Mouse (Mus musculus): ENCODE measurements around the gene Tmem25. TPM values are rescaled to one million over a fixed set of nuclear protein-coding genes. Genes with fewer than 3 reads are reported as not detected.

Gene Tmem25
- total and polyA plus RNA-seq, 2 experiments from 2014 or later = 25.9 to 29.9 TPM

DNA sequence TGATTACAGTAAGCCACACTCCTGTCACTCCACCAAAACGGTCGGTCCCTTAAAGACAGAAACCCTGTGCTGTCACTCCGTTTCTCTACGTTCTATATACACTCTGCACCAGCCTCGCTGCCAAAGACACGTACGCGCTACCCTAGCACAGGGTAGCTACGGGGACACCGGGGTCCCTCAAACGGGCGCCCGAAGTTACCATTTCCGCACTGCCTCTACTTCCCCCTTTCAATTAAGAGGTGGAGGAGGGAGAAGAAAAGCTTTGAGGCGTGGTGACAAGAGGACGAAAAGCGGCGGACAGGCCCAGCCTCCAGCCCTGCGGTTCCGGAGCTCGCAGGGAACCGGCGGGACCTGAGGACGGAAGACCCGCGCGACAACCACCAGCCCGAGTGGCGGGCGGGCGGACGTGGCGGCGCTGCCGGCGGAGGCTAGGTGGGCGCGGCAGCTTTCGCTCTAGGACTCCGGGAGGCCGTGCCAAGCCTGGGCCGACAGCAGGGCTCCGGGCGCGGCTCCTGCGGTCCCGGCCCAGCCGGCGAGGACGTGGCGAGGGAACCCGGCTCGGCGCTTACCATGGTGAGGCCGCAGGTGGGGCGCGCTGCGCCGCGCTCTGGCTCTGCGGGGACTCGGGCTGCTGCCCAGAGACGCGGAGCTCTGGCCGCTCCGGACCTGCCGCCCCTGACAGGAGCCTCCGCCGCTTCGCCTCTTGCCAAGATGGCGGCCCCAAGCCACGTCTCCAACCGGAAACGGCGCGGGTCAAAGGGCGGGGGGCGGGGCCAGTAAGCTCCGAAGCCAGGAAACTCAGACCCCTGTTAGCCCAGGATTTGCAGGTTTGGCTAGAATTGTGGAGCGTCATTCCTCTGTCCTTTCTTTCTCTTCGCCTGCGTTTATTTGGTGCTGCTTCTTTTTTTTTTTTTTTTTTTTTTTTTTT is 31.7 kb downstream of the Tmem25 start, which contains the start of the genes Arcn1 and Ift46:
Gene Arcn1, minus strand, starts transcription at position 745 of the 928 bp plus-strand sequence.
Gene Ift46, plus strand, starts transcription at position 808 of the 928 bp plus-strand sequence.
- Histone ChIP-seq H3K36me3 (ENCODE audit: insufficient read depth, low read length) (no peaks in the 10 kb centered on the region), H3K4me3 (ENCODE audit: low read depth, low read length) (peak within 1 kb of the TSS; percentile 100), H3K4me2 (ENCODE audit: low read depth, low read length, poor library complexity, severe bottlenecking) (peak within 1 kb of the TSS; percentile 71), H3K27ac (ENCODE audit: low read depth, low read length) (peak within 1 kb of the TSS; percentile 94), H3K4me1 (ENCODE audit: insufficient read depth, low read length) (peaks cover 6% of the 10 kb centered on the region; the same call in 1 of the 2 replicates), H3K9me3 (ENCODE audit: low read length) (no peaks in the 10 kb centered on the region), H3K9ac (replicated peaks; ENCODE audit: low read length, poor library complexity, severe bottlenecking) (peak within 1 kb of the TSS; percentile 98), H3K27me3 (ENCODE audit: insufficient read depth, low read length) (no peaks in the 10 kb centered on the region)
- DNase-seq (ENCODE audit: low spot score) (peak; percentile 94), ATAC-seq (ENCODE audit: low FRiP score) (peak; percentile 91)
- WGBS = under 1% methylated on average over 80 of the region's 82 CpGs
- no peak; the same call in 1 of the 2 replicates for TF ChIP-seq CTCF (IDR thresholded peaks at IDR 0.05)

DNA sequence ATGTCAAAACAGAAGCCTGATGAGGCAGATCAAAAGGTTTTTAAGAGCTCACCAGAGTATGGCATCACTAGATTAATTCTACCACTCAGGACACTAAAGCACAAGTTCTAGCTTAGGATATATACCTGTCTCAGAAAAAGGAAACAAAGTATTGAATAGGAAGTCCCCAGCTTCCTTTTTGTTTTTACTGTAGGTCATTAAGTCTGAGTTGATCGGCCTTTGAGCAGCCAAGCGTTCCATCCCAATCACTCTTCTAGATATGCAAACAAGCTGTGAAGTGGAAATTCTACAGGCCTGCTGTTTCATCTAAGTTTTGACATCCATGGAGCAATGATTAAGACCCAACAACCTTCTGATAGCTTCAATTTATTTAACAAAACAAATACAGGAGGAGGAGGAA is 38.2 kb downstream of the Tmem25 start:
- Histone ChIP-seq H3K4me1 (ENCODE audit: insufficient read depth, low read length) (0 out of 2 replicates have a peak, but pooled peaks cover 4% of the 10 kb centered on the region), H3K27ac (ENCODE audit: low read depth, low read length) (no peak overlapping the region), H3K27me3 (ENCODE audit: insufficient read depth, low read length) (no peaks in the 10 kb centered on the region), H3K9me3 (ENCODE audit: low read length) (no peaks in the 10 kb centered on the region), H3K4me3 (ENCODE audit: low read depth, low read length) (no peak overlapping the region), H3K4me2 (ENCODE audit: low read depth, low read length, poor library complexity, severe bottlenecking) (no peak overlapping the region), H3K9ac (replicated peaks; ENCODE audit: low read length, poor library complexity, severe bottlenecking) (no peak overlapping the region), H3K36me3 (ENCODE audit: insufficient read depth, low read length) (peaks cover 7% of the 10 kb centered on the region; the same call in 1 of the 2 replicates)
- WGBS = 89% methylated on average over 2 of the region's 2 CpGs
- ATAC-seq (ENCODE audit: low FRiP score) (no peak), DNase-seq (ENCODE audit: low spot score) (no peak)
- TF ChIP-seq CTCF (IDR thresholded peaks at IDR 0.05) = no peak

DNA sequence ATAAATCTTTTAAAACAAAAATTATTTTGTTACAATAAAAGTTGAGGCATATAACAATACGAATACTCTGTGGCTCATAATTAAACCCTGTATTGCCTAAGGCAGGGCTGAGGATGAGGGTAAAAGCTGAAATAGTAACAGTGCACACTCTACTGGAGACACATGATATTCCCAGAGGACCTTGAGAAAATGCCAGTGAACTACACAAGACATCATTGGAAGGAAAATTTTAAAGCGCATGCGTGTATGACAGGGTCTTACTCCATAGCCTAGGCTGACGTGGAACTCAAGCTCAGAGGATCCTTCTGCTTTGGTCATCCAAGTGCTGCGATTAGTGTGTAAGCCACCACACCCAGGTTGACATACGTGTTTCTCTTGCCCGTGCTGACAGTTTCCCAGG is 50.6 kb downstream of the Tmem25 start:
- Histone ChIP-seq H3K4me3 (ENCODE audit: low read depth, low read length) (no peak overlapping the region), H3K9ac (replicated peaks; ENCODE audit: low read length, poor library complexity, severe bottlenecking) (no peak overlapping the region), H3K9me3 (ENCODE audit: low read length) (no peaks in the 10 kb centered on the region), H3K4me2 (ENCODE audit: low read depth, low read length, poor library complexity, severe bottlenecking) (no peak overlapping the region), H3K36me3 (ENCODE audit: insufficient read depth, low read length) (peaks cover 42% of the 10 kb centered on the region), H3K27ac (ENCODE audit: low read depth, low read length) (no peak overlapping the region), H3K27me3 (ENCODE audit: insufficient read depth, low read length) (no peaks in the 10 kb centered on the region), H3K4me1 (ENCODE audit: insufficient read depth, low read length) (no peaks in the 10 kb centered on the region)
- DNase-seq (ENCODE audit: low spot score) = no peak
- TF ChIP-seq CTCF (IDR thresholded peaks at IDR 0.05) = 0 out of 2 replicates have a peak, but pooled peaks have one; percentile 21
- 96% methylated on average over 7 of the region's 7 CpGs for WGBS
- no peak for ATAC-seq (ENCODE audit: low FRiP score)

DNA sequence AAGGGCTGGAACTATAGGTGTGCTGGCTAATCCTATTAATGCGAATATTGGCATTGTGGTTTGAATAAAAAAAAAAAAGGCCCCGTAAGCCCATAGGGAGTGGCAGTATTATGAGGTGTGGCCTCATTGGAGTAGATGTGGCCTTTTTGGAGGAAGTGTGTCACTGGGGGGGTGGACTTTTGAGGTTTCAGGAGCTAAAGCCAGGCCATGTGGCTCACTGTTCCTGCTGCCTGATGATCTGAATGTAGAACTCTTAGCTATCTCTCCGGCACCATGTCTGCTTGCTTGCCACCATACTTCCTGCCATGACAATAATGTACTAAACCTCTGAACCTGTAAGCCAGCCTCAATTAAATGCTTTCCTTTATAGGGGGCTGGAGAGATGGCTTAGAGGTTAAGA is 51.8 kb downstream of the Tmem25 start:
- TF ChIP-seq CTCF (IDR thresholded peaks at IDR 0.05) = no peak

GRCm38 (mm10) chr9:44746666-44747065 is 52.4 kb downstream of the Tmem25 start:
- no peak for DNase-seq (ENCODE audit: low spot score)
- 87% methylated on average over 3 of the region's 3 CpGs for WGBS
- Histone ChIP-seq H3K4me1 (ENCODE audit: insufficient read depth, low read length) (no peaks in the 10 kb centered on the region), H3K27me3 (ENCODE audit: insufficient read depth, low read length) (no peaks in the 10 kb centered on the region), H3K4me2 (ENCODE audit: low read depth, low read length, poor library complexity, severe bottlenecking) (no peak overlapping the region), H3K27ac (ENCODE audit: low read depth, low read length) (no peak overlapping the region), H3K9me3 (ENCODE audit: low read length) (no peaks in the 10 kb centered on the region), H3K4me3 (ENCODE audit: low read depth, low read length) (no peak overlapping the region), H3K36me3 (ENCODE audit: insufficient read depth, low read length) (peaks cover 38% of the 10 kb centered on the region), H3K9ac (replicated peaks; ENCODE audit: low read length, poor library complexity, severe bottlenecking) (no peak overlapping the region)
- no peak for ATAC-seq (ENCODE audit: low FRiP score)
- no peak for TF ChIP-seq CTCF (IDR thresholded peaks at IDR 0.05)

More for the DNA sequence above, 51.8 kb downstream of the Tmem25 start:
- Histone ChIP-seq H3K4me1 (ENCODE audit: insufficient read depth, low read length) (no peaks in the 10 kb centered on the region), H3K4me3 (ENCODE audit: low read depth, low read length) (no peak overlapping the region), H3K27me3 (ENCODE audit: insufficient read depth, low read length) (no peaks in the 10 kb centered on the region), H3K9ac (replicated peaks; ENCODE audit: low read length, poor library complexity, severe bottlenecking) (no peak overlapping the region), H3K9me3 (ENCODE audit: low read length) (no peaks in the 10 kb centered on the region), H3K36me3 (ENCODE audit: insufficient read depth, low read length) (peaks cover 39% of the 10 kb centered on the region), H3K4me2 (ENCODE audit: low read depth, low read length, poor library complexity, severe bottlenecking) (no peak overlapping the region), H3K27ac (ENCODE audit: low read depth, low read length) (no peak overlapping the region)
- ATAC-seq (ENCODE audit: low FRiP score) (no peak), DNase-seq (ENCODE audit: low spot score) (no peak)
- WGBS = 85% methylated on average over 3 of the region's 3 CpGs

DNA sequence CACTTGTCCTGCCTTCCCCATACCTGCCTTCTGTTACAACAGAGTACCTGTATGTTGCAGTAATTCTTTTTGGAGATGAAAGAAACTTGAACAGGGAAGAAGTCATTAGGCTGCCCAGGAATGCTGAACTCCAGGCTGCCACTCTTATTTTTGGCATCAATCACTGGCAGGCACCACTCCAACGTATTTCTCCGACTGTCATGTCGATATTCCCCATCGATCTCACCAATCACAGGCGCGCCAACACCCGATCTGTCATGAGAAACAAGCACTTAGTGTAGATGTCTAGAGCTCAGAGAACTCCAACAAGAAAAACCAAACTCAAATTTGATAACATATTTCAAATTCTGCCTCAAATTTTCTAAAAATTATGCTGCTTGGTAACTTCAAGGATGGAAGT is 53.7 kb downstream of the Tmem25 start:
- no peak for TF ChIP-seq CTCF (IDR thresholded peaks at IDR 0.05)
- DNase-seq (ENCODE audit: low spot score) = no peak
- no peak overlapping the region for H3K4me3 ChIP-seq (ENCODE audit: low read depth, low read length)
- no peaks in the 10 kb centered on the region for H3K27me3 ChIP-seq (ENCODE audit: insufficient read depth, low read length)
- no peaks in the 10 kb centered on the region for H3K4me1 ChIP-seq (ENCODE audit: insufficient read depth, low read length)
- 95% methylated on average over 7 of the region's 7 CpGs for WGBS
- no peak overlapping the region for H3K4me2 ChIP-seq (ENCODE audit: low read depth, low read length, poor library complexity, severe bottlenecking)
- H3K36me3 ChIP-seq (ENCODE audit: insufficient read depth, low read length) = peaks cover 33% of the 10 kb centered on the region
- H3K9ac ChIP-seq (replicated peaks; ENCODE audit: low read length, poor library complexity, severe bottlenecking) = no peak overlapping the region
- no peaks in the 10 kb centered on the region for H3K9me3 ChIP-seq (ENCODE audit: low read length)
- no peak for ATAC-seq (ENCODE audit: low FRiP score)
- no peak overlapping the region for H3K27ac ChIP-seq (ENCODE audit: low read depth, low read length)

Other genes with a start within 250 kb of the Tmem25 start
- gene Cxcr5, start 237.4 kb downstream of the Tmem25 start, total RNA-seq (2014; rRNA removed) = not detected in 2 replicates
- gene Cxcr5, start 237.4 kb downstream of the Tmem25 start, polyA plus RNA-seq (2015; fragmentation: Nextera tagmentation; extraction: Ambion mirVana) = not detected in 2 replicates
- 68.6 and 87.2 TPM in 2 replicates for gene Ddx6, start 194.4 kb downstream of the Tmem25 start, total RNA-seq (2014; rRNA removed)
- 14.8 and 19.9 TPM in 2 replicates for gene Ddx6, start 194.4 kb downstream of the Tmem25 start, polyA plus RNA-seq (2015; fragmentation: Nextera tagmentation; extraction: Ambion mirVana)
- gene Treh, start 126.1 kb downstream of the Tmem25 start, total RNA-seq (2014; rRNA removed) = not detected in 2 replicates
- not detected in 2 replicates for gene Treh, start 126.1 kb downstream of the Tmem25 start, polyA plus RNA-seq (2015; fragmentation: Nextera tagmentation; extraction: Ambion mirVana)
- gene Phldb1, start 64.1 kb downstream of the Tmem25 start, total RNA-seq (2014; rRNA removed) = 140 and 154 TPM in 2 replicates
- gene Phldb1, start 64.1 kb downstream of the Tmem25 start, polyA plus RNA-seq (2015; fragmentation: Nextera tagmentation; extraction: Ambion mirVana) = 34.8 and 41.0 TPM in 2 replicates
- gene Arcn1, start 31.5 kb downstream of the Tmem25 start, total RNA-seq (2014; rRNA removed) = 93.7 and 108 TPM in 2 replicates
- 102 and 106 TPM in 2 replicates for gene Arcn1, start 31.5 kb downstream of the Tmem25 start, polyA plus RNA-seq (2015; fragmentation: Nextera tagmentation; extraction: Ambion mirVana)
- gene Ift46, start 31.4 kb downstream of the Tmem25 start, total RNA-seq (2014; rRNA removed) = 64.8 and 72.1 TPM in 2 replicates
- gene Ift46, start 31.4 kb downstream of the Tmem25 start, polyA plus RNA-seq (2015; fragmentation: Nextera tagmentation; extraction: Ambion mirVana) = 151 and 170 TPM in 2 replicates
- gene Ttc36, start 3.8 kb upstream of the Tmem25 start, total RNA-seq (2014; rRNA removed) = 3.3 TPM in 1 of 2 replicates, not detected in the other
- 0.61 and 1.0 TPM in 2 replicates for gene Ttc36, start 3.8 kb upstream of the Tmem25 start, polyA plus RNA-seq (2015; fragmentation: Nextera tagmentation; extraction: Ambion mirVana)
- gene Kmt2a, start 82.0 kb upstream of the Tmem25 start, total RNA-seq (2014; rRNA removed) = 27.8 and 28.0 TPM in 2 replicates
- 14.0 and 20.0 TPM in 2 replicates for gene Kmt2a, start 82.0 kb upstream of the Tmem25 start, polyA plus RNA-seq (2015; fragmentation: Nextera tagmentation; extraction: Ambion mirVana)
- gene Atp5l, start 121.4 kb upstream of the Tmem25 start, total RNA-seq (2014; rRNA removed) = 204 and 253 TPM in 2 replicates
- gene Atp5l, start 121.4 kb upstream of the Tmem25 start, polyA plus RNA-seq (2015; fragmentation: Nextera tagmentation; extraction: Ambion mirVana) = 870 and 874 TPM in 2 replicates
- 51.9 and 62.2 TPM in 2 replicates for gene Ube4a, start 166.3 kb upstream of the Tmem25 start, total RNA-seq (2014; rRNA removed)
- 26.4 and 26.7 TPM in 2 replicates for gene Ube4a, start 166.3 kb upstream of the Tmem25 start, polyA plus RNA-seq (2015; fragmentation: Nextera tagmentation; extraction: Ambion mirVana)
- not detected in 2 replicates for gene Cd3g, start 181.1 kb upstream of the Tmem25 start, total RNA-seq (2014; rRNA removed)
- not detected in 2 replicates for gene Cd3g, start 181.1 kb upstream of the Tmem25 start, polyA plus RNA-seq (2015; fragmentation: Nextera tagmentation; extraction: Ambion mirVana)
- gene Cd3d, start 182.5 kb upstream of the Tmem25 start, total RNA-seq (2014; rRNA removed) = not detected in 2 replicates
- not detected in 2 replicates for gene Cd3d, start 182.5 kb upstream of the Tmem25 start, polyA plus RNA-seq (2015; fragmentation: Nextera tagmentation; extraction: Ambion mirVana)
- gene Cd3e, start 210.3 kb upstream of the Tmem25 start, total RNA-seq (2014; rRNA removed) = not detected in 2 replicates
- 0.11 and 0.15 TPM in 2 replicates for gene Cd3e, start 210.3 kb upstream of the Tmem25 start, polyA plus RNA-seq (2015; fragmentation: Nextera tagmentation; extraction: Ambion mirVana)
- gene Mpzl2, start 240.5 kb upstream of the Tmem25 start, total RNA-seq (2014; rRNA removed) = 3.1 and 5.6 TPM in 2 replicates
- 4.0 and 4.4 TPM in 2 replicates for gene Mpzl2, start 240.5 kb upstream of the Tmem25 start, polyA plus RNA-seq (2015; fragmentation: Nextera tagmentation; extraction: Ambion mirVana)

Data from midbrain, postnatal 0 days (tissue).